Mouse (Mus musculus): Measurements from ENCODE around the gene Lgals3bp. TPM values are rescaled to one million over a fixed set of nuclear protein-coding genes. Genes with fewer than 3 reads are reported as not detected.

Gene Lgals3bp
- polyA plus RNA-seq, 1 experiment: 6.1 TPM

DNA sequence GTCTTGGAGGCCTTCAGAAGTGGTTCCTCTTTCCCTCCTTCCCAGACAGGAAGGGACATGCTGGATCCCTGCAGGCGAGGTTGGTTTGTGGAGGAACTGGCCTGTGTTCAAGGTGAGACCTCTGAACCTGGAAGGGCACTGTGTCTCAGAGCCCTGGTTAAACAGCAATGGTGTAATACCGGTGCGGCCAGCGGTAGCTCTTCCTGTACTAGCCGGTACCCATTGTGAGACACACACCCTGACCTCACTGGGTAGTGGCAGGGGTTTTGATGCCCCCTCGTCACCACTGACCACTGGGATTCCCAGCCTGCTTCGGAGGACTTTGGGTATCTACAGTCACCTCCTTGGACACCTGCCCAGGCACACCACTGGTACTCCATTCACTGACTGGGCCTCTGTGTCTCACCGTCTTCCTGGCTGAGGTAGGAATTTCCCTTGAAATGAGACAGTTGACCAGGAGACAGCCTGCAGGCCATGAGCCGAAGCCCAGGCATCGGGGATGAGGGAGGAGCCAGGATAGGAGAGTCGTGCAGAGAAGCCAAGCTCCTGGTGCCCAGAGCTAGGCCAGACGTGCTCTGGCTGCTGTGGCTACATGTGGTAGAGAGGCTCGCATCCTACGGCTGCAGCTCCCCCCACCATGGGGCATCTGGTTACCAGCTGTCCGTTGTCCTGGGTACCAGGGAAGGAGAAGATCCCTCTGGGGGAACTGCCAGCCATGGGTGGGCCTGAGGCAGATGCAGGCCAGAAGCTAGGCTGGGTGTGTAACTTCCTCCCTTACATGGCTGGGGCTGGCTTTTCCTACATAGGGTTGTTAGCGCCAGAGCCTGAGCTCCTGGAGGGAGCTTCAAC lies 29.4 kb upstream of the Lgals3bp start:
- TF ChIP-seq POLR2A (IDR thresholded peaks at IDR 0.05; ENCODE audit: insufficient read depth, low read length): no peak
- TF ChIP-seq EP300 (IDR thresholded peaks at IDR 0.05; ENCODE audit: insufficient read depth, low read depth, low read length): no peak
- no peak for TF ChIP-seq CTCF (IDR thresholded peaks at IDR 0.05; ENCODE audit: low read depth, low read length)
- H3K9me3 ChIP-seq (replicated peaks; ENCODE audit: control insufficient read depth, insufficient read depth, low read length, poor library complexity, severe bottlenecking): no peaks in the 10 kb centered on the region
- no peaks in the 10 kb centered on the region for H3K36me3 ChIP-seq (ENCODE audit: control insufficient read depth, insufficient read depth, low read length, poor library complexity, severe bottlenecking)
- no peak overlapping the region for H3K4me3 ChIP-seq (ENCODE audit: low read depth, low read length)
- no peak overlapping the region for H3K27ac ChIP-seq (ENCODE audit: insufficient read depth, low read length)
- H3K9ac ChIP-seq (ENCODE audit: low read depth, poor library complexity, severe bottlenecking): no peak overlapping the region
- peaks cover 4% of the 10 kb centered on the region for H3K4me1 ChIP-seq (ENCODE audit: control insufficient read depth, insufficient read depth, low read length)
- no peaks in the 10 kb centered on the region for H3K27me3 ChIP-seq (ENCODE audit: control insufficient read depth, insufficient read depth, low read length, poor library complexity, severe bottlenecking)

DNA sequence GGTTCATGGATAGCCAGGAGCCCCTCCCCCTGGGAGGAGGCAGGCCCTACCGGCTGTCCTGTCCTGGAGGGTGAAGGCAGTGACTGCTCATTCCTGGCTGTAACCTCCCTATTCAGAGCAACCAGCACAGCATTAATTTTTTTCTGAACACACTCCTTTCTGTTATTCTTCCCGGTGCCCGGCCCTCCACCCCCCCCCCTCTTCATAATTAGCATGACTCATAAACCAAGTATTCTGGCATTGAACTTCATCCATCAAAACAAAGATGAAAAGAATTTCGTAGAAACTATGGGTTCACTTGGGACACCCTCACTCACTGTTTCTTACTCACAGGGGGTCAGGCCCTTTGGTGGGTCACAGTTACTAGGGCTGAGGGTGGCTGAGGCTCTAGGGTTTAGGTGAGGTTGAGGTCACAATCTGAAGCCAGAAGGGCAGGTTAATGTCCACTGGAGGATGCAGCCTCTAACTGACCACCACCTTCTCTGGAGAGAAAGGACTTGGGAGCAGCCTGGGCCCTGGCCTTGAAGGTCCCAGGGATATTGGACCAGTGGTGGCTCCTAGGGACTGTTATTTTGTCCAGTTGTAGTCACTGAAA lies 28.5 kb upstream of the Lgals3bp start:
- Histone ChIP-seq H3K4me1 (ENCODE audit: control insufficient read depth, insufficient read depth, low read length) (peaks cover 4% of the 10 kb centered on the region), H3K9ac (ENCODE audit: low read depth, poor library complexity, severe bottlenecking) (no peak overlapping the region), H3K9me3 (replicated peaks; ENCODE audit: control insufficient read depth, insufficient read depth, low read length, poor library complexity, severe bottlenecking) (no peaks in the 10 kb centered on the region), H3K4me3 (ENCODE audit: low read depth, low read length) (no peak overlapping the region), H3K27ac (ENCODE audit: insufficient read depth, low read length) (no peak overlapping the region), H3K36me3 (ENCODE audit: control insufficient read depth, insufficient read depth, low read length, poor library complexity, severe bottlenecking) (no peaks in the 10 kb centered on the region), H3K27me3 (ENCODE audit: control insufficient read depth, insufficient read depth, low read length, poor library complexity, severe bottlenecking) (no peaks in the 10 kb centered on the region)
- no peak for TF ChIP-seq EP300 (IDR thresholded peaks at IDR 0.05; ENCODE audit: insufficient read depth, low read depth, low read length)
- no peak for TF ChIP-seq POLR2A (IDR thresholded peaks at IDR 0.05; ENCODE audit: insufficient read depth, low read length)
- no peak for TF ChIP-seq CTCF (IDR thresholded peaks at IDR 0.05; ENCODE audit: low read depth, low read length)

DNA sequence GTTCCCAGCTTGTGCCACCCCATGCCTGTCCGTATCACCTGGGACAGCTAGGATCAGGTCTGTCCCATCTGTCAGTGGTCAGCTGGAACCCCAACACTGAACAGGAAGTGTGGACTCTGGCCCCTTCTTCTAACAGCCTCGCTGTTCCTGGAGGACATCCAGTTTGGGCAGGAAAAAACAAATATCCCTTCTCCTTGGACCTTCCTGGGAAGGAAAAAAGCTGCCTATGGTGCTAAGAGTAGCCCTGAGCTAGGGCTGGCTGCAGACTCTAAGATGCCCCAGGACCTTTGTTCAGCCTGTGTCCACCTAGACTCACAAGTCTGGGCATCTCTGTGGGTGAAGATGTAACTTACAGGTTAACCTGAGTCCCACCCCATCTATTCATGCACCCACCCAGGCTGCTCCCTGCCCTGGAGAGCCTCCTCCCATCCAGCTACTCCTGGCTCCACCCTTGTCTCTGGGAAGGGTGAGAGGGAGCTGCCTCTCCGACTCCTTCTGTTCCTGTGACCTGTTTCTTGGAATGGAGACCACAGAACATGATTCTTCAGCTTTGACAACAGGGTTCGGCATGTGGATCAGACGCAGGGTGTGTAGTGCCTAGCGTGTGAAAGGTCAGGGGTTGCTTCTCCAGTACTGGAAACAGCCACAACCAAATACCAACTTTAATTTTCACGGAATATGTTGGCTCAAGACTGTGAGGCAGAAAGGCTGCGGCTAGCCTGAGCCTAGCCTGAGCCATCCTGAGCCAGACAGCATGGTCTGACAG lies 27.2 kb upstream of the Lgals3bp start:
- Histone ChIP-seq H3K36me3 (ENCODE audit: control insufficient read depth, insufficient read depth, low read length, poor library complexity, severe bottlenecking) (no peaks in the 10 kb centered on the region), H3K27me3 (ENCODE audit: control insufficient read depth, insufficient read depth, low read length, poor library complexity, severe bottlenecking) (no peaks in the 10 kb centered on the region), H3K9ac (ENCODE audit: low read depth, poor library complexity, severe bottlenecking) (no peak overlapping the region), H3K4me3 (ENCODE audit: low read depth, low read length) (no peak overlapping the region), H3K27ac (ENCODE audit: insufficient read depth, low read length) (no peak overlapping the region), H3K9me3 (replicated peaks; ENCODE audit: control insufficient read depth, insufficient read depth, low read length, poor library complexity, severe bottlenecking) (no peaks in the 10 kb centered on the region), H3K4me1 (ENCODE audit: control insufficient read depth, insufficient read depth, low read length) (peaks cover 4% of the 10 kb centered on the region)
- TF ChIP-seq EP300 (IDR thresholded peaks at IDR 0.05; ENCODE audit: insufficient read depth, low read depth, low read length) (no peak), POLR2A (IDR thresholded peaks at IDR 0.05; ENCODE audit: insufficient read depth, low read length) (no peak), CTCF (IDR thresholded peaks at IDR 0.05; ENCODE audit: low read depth, low read length) (no peak)

DNA sequence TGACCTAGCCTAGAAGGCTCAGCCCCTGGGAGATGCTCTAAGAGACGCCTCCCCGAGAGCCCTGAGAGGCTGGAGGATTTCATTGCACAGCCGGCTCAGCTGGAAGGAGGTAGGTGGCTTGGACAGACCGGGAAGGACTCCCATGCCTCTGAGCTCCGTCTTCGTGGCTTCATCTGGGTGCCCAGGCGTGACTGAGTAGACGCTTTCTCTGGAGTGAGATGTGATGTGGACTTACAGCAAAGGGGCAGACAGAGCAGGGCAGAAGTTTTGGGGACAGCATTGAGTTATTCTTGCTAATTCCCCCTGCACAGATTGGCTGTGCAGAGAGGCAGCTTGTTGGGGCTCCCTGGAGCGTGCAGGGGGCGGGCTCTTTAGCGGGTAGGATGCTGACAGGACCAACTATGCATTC lies 26.6 kb upstream of the Lgals3bp start:
- Histone ChIP-seq H3K9ac (ENCODE audit: low read depth, poor library complexity, severe bottlenecking) (no peak overlapping the region), H3K4me1 (ENCODE audit: control insufficient read depth, insufficient read depth, low read length) (peaks cover 4% of the 10 kb centered on the region), H3K27ac (ENCODE audit: insufficient read depth, low read length) (no peak overlapping the region), H3K9me3 (replicated peaks; ENCODE audit: control insufficient read depth, insufficient read depth, low read length, poor library complexity, severe bottlenecking) (no peaks in the 10 kb centered on the region), H3K4me3 (ENCODE audit: low read depth, low read length) (no peak overlapping the region), H3K36me3 (ENCODE audit: control insufficient read depth, insufficient read depth, low read length, poor library complexity, severe bottlenecking) (no peaks in the 10 kb centered on the region), H3K27me3 (ENCODE audit: control insufficient read depth, insufficient read depth, low read length, poor library complexity, severe bottlenecking) (no peaks in the 10 kb centered on the region)
- TF ChIP-seq POLR2A (IDR thresholded peaks at IDR 0.05; ENCODE audit: insufficient read depth, low read length) (no peak), EP300 (IDR thresholded peaks at IDR 0.05; ENCODE audit: insufficient read depth, low read depth, low read length) (no peak), CTCF (IDR thresholded peaks at IDR 0.05; ENCODE audit: low read depth, low read length) (no peak)

DNA sequence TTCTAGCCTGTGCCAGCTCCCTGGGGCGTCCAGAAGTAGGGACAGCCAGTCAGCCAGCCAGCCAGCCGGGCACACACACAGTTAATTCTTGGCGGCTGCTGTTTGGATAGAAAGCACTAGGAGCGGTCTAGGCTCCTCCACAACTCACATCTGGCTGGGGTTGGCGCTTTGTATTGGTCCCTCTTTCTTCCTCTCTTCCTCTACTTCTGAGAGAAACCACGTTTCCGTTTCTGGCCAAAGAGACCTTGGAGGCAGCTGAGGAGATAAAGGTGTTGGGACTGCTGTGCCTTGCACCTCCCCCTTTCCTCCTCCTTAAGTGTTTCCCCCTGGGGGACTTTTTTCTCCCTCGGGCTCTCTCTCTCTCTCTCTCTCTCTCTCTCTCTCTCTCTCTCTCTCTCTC lies 26.1 kb upstream of the Lgals3bp start, which contains the start of gene C1qtnf1:
TSS of gene C1qtnf1 (plus strand) at position 218 of the 400 bp plus-strand sequence.
- no peak within 1 kb of the TSS for H3K4me3 ChIP-seq (ENCODE audit: low read depth, low read length)
- H3K27ac ChIP-seq (ENCODE audit: insufficient read depth, low read length): no peak within 1 kb of the TSS
- no peaks in the 10 kb centered on the region for H3K9me3 ChIP-seq (replicated peaks; ENCODE audit: control insufficient read depth, insufficient read depth, low read length, poor library complexity, severe bottlenecking)
- H3K27me3 ChIP-seq (ENCODE audit: control insufficient read depth, insufficient read depth, low read length, poor library complexity, severe bottlenecking): no peaks in the 10 kb centered on the region
- TF ChIP-seq POLR2A (IDR thresholded peaks at IDR 0.05; ENCODE audit: insufficient read depth, low read length) (no peak), CTCF (IDR thresholded peaks at IDR 0.05; ENCODE audit: low read depth, low read length) (no peak), EP300 (IDR thresholded peaks at IDR 0.05; ENCODE audit: insufficient read depth, low read depth, low read length) (no peak)
- H3K9ac ChIP-seq (ENCODE audit: low read depth, poor library complexity, severe bottlenecking): no peak within 1 kb of the TSS
- peaks cover 4% of the 10 kb centered on the region for H3K4me1 ChIP-seq (ENCODE audit: control insufficient read depth, insufficient read depth, low read length)
- no peaks in the 10 kb centered on the region for H3K36me3 ChIP-seq (ENCODE audit: control insufficient read depth, insufficient read depth, low read length, poor library complexity, severe bottlenecking)

Data from ES-Bruce4 (cell line).